Mouse (Mus musculus) lung, postnatal 0 days (tissue): ENCODE results near the gene Baz2b.

Source experiments
- CTCF ChIP-seq: IDR thresholded peaks from 2 replicates; pipeline ENCODE4 v1.5.1; 2016; ENCODE audit warnings: antibody characterized with exemption, mild to moderate bottlenecking
- EP300 ChIP-seq: IDR thresholded peaks from 2 replicates; pipeline ENCODE4 v1.6.1; 2016; ENCODE audit warnings: antibody characterized with exemption, mild to moderate bottlenecking, control low read depth

GRCm38 (mm10) chr2:60122188-60122587 is 87.5 kb downstream of the Baz2b start:
- TF ChIP-seq CTCF (no peak), EP300 (no peak)
